9 mouse cellular contexts compared by ENCODE assay signal in the genomic region with DNA sequence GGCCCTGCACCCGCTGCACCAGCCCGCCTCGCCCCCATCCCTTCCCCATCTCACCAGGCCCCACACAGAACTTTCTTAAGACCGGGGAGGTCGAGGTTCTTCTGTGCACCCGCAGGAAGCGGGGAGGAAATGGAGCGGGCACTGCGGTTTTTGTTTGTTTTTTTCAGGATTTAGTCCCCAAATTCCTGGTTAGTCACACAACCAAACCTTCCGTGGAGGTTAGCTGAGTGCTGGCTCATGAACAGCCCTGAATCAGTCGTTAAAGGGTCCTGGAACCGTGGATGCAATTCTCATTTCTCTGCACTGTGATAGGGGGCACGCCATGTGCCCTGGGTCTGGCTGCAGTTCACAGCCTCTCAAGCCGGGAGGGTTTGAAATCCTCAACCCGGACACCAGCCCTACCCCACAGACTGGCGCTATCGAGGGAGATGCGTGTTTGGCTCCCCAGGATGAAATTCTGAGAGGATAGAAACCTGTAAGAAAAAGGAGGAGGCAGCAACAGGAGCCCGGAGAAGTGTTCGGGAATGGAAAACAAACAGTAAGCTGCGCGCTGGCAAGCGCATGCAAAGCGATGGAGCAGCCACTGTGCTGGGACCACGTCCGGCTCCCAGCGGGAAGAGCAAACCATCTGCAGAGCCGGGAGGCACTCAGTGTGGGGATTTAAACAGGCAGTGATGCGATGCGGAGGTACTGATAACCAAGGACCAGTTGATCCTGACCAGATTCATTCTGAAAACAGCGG. TPM values are rescaled to one million over a fixed set of nuclear protein-coding genes. Genes with fewer than 3 reads are reported as not detected.
DNase-seq lines count a peak whose midpoint lies in the region; ATAC-seq and TF ChIP-seq lines count a peak whose summit lies in the region.
"Had no signal": no experiment of that assay in that cellular context is flagged by ENCODE, and none has a peak within 500 bp of the region (broad histone marks: within the 10 kb centered on the region; RNA-seq: fewer than 3 reads in every experiment).

No protein-coding gene starts in this region.

- TF ChIP-seq CTCF in E14TG2a.4 (conservative IDR thresholded peaks at IDR 0.05; ENCODE audit: low read length): no peak
- no peak for TF ChIP-seq CTCF in liver, postnatal 0 days (IDR thresholded peaks at IDR 0.05; ENCODE audit: low read depth)

- H3K36me3 ChIP-seq in E14TG2a.4 (ENCODE audit: insufficient read depth, low read length): peaks cover 20% of the 10 kb centered on the region
- H3K36me3 ChIP-seq in liver, postnatal 0 days (replicated peaks; ENCODE audit: insufficient read depth, low read length): 0 out of 2 replicates have a peak, but pooled peaks cover 7% of the 10 kb centered on the region

- peaks cover 22% of the 10 kb centered on the region for H3K27me3 ChIP-seq in E14TG2a.4 (ENCODE audit: insufficient read depth, low read length)
- H3K27me3 ChIP-seq in liver, postnatal 0 days (ENCODE audit: insufficient read depth, low read length): no peaks in the 10 kb centered on the region

- ATAC-seq in liver, postnatal 0 days: no peak
- ATAC-seq in monocyte, adult 5-6 weeks (replicated peaks; ENCODE audit: insufficient number of reproducible peaks, low FRiP score, low TSS enrichment, poor library complexity, severe bottlenecking): no peak

- intact Hi-C loops in gastrocnemius, postnatal 14 days (cut with DNase I; ENCODE audit: low total_unique reads): no loop called here

- 4% methylated on average over 31 of the region's 31 CpGs for WGBS in liver, postnatal 0 days (ENCODE audit: insufficient replicate concordance)

- peak overlapping the region; percentile 52 for H3K4me2 ChIP-seq in liver, postnatal 0 days (ENCODE audit: low read depth, low read length)

- peak overlapping the region; percentile 10 for H3K9ac ChIP-seq in liver, postnatal 0 days (replicated peaks)

- TF ChIP-seq EP300 in liver, postnatal 0 days (IDR thresholded peaks at IDR 0.05; ENCODE audit: low read depth): no peak

- H3K4me1 ChIP-seq in E14TG2a.4 (replicated peaks; ENCODE audit: low read depth, low read length): peaks cover 34% of the 10 kb centered on the region
- H3K4me1 ChIP-seq in liver, postnatal 0 days (ENCODE audit: insufficient read depth): peaks cover 15% of the 10 kb centered on the region

- 0 out of 2 replicates have a peak overlapping the region, but pooled peaks have one; percentile 9 for H3K27ac ChIP-seq in liver, postnatal 0 days (ENCODE audit: low read depth)

- H3K9me3 ChIP-seq in E14TG2a.4 (ENCODE audit: low read length): peaks cover 5% of the 10 kb centered on the region; the same call in 1 of the 2 replicates
- H3K9me3 ChIP-seq in liver, postnatal 0 days (ENCODE audit: low read length): no peaks in the 10 kb centered on the region; the same call in 1 of the 2 replicates

- peak; percentile 41 for DNase-seq in gastrocnemius, postnatal 14 days
- DNase-seq in gastrocnemius, postnatal 4 days (ENCODE audit: low spot score in 2 of 2): no peak
- peak; percentile 75 for DNase-seq in embryo, embryonic 10.5 days (ENCODE audit: low spot score)
- DNase-seq in heart, postnatal 4 days: peak; percentile 51
- DNase-seq in liver, postnatal 0 days: no peak
- DNase-seq in adrenal gland, postnatal 14 days: no peak

- peak overlapping the region; percentile 62 for H3K4me3 ChIP-seq in E14TG2a.4 (replicated peaks; ENCODE audit: low read length)
- 0 out of 2 replicates have a peak overlapping the region, but pooled peaks have one; percentile 3 for H3K4me3 ChIP-seq in liver, postnatal 0 days (ENCODE audit: low read depth, low read length)

RNA-seq across cellular contexts. Expression of a gene that starts 4.6 kb away (rescaled TPM):
- total RNA-seq in gastrocnemius, postnatal 14 days (2021): not detected
- total RNA-seq in gastrocnemius, postnatal 4 days (2021): not detected
- not detected for total RNA-seq in heart, postnatal 4 days (2021)
- polyA plus RNA-seq in liver, postnatal 0 days (2015; fragmentation: Nextera tagmentation; extraction: Ambion mirVana): 2.1 and 2.8 TPM in 2 replicates
- total RNA-seq in adrenal gland, postnatal 14 days (2021): not detected in 2 replicates
- total RNA-seq in monocyte, adult 5-6 weeks (2017): not detected in 3 replicates
- polyA plus RNA-seq: spleen, adult 2 months had no signal

RNA-seq across cellular contexts. Expression of a gene that starts 15.8 kb away (rescaled TPM):
- 10 to 100 TPM; 12.8 to 15.5 TPM for total RNA-seq in gastrocnemius, postnatal 14 days (2021)
- total RNA-seq in gastrocnemius, postnatal 4 days (2021): 10 to 100 TPM; 21.4 to 21.6 TPM
- total RNA-seq in heart, postnatal 4 days (2021): 10 to 100 TPM; 22.8 to 27.3 TPM
- polyA plus RNA-seq in liver, postnatal 0 days (2015; fragmentation: Nextera tagmentation; extraction: Ambion mirVana): 5.4 and 6.3 TPM in 2 replicates
- 39.1 and 45.2 TPM in 2 replicates for total RNA-seq in adrenal gland, postnatal 14 days (2021)
- total RNA-seq in monocyte, adult 5-6 weeks (2017): 20.7 to 29.6 TPM (median 24.3 TPM) in 3 replicates

RNA-seq across cellular contexts. Expression of a gene that starts 16.0 kb away (rescaled TPM):
- 1,000 to 10,000 TPM; 1,042 to 1,140 TPM for total RNA-seq in gastrocnemius, postnatal 14 days (2021)
- 100 to 1,000 TPM; 763 to 790 TPM for total RNA-seq in gastrocnemius, postnatal 4 days (2021)
- 1,000 to 10,000 TPM; 1,670 to 1,720 TPM for total RNA-seq in heart, postnatal 4 days (2021)
- 857 and 872 TPM in 2 replicates for polyA plus RNA-seq in liver, postnatal 0 days (2015; fragmentation: Nextera tagmentation; extraction: Ambion mirVana)
- total RNA-seq in adrenal gland, postnatal 14 days (2021): 857 and 919 TPM in 2 replicates
- 553 to 728 TPM (median 631 TPM) in 3 replicates for total RNA-seq in monocyte, adult 5-6 weeks (2017)

RNA-seq across cellular contexts. Expression of a gene that starts 26.5 kb away (rescaled TPM):
- not detected for total RNA-seq in gastrocnemius, postnatal 14 days (2021)
- not detected for total RNA-seq in gastrocnemius, postnatal 4 days (2021)
- total RNA-seq in heart, postnatal 4 days (2021): under 1 TPM in 1 of 2 experiments, not detected in 1; 0.29 TPM
- 10.4 and 11.5 TPM in 2 replicates for polyA plus RNA-seq in liver, postnatal 0 days (2015; fragmentation: Nextera tagmentation; extraction: Ambion mirVana)
- 1.2 and 1.3 TPM in 2 replicates for total RNA-seq in adrenal gland, postnatal 14 days (2021)
- total RNA-seq in monocyte, adult 5-6 weeks (2017): 0.39 TPM in 1 of 3 replicates, not detected in the others

RNA-seq across cellular contexts. Expression of a gene that starts 32.2 kb away (rescaled TPM):
- 100 to 1,000 TPM; 103 to 107 TPM for total RNA-seq in gastrocnemius, postnatal 14 days (2021)
- total RNA-seq in gastrocnemius, postnatal 4 days (2021): 10 to 100 TPM; 89.6 to 94.0 TPM
- 100 to 1,000 TPM; 153 to 156 TPM for total RNA-seq in heart, postnatal 4 days (2021)
- polyA plus RNA-seq in liver, postnatal 0 days (2015; fragmentation: Nextera tagmentation; extraction: Ambion mirVana): 88.0 and 91.6 TPM in 2 replicates
- total RNA-seq in adrenal gland, postnatal 14 days (2021): 136 and 146 TPM in 2 replicates
- 57.9 to 84.5 TPM (median 60.9 TPM) in 3 replicates for total RNA-seq in monocyte, adult 5-6 weeks (2017)

Comparison
In these comparisons a context has a peak if more than half of its experiments do, and no peak if none do; other contexts are left out.
1. DNase-seq: peak in gastrocnemius, postnatal 14 days (single experiment), embryo, embryonic 10.5 days (single experiment) and heart, postnatal 4 days (single experiment); none in gastrocnemius, postnatal 4 days (0 of 2), liver, postnatal 0 days (single experiment) and adrenal gland, postnatal 14 days (single experiment).